Comparison of ENCODE assay signal across 22 mouse cellular contexts in the genomic region with DNA sequence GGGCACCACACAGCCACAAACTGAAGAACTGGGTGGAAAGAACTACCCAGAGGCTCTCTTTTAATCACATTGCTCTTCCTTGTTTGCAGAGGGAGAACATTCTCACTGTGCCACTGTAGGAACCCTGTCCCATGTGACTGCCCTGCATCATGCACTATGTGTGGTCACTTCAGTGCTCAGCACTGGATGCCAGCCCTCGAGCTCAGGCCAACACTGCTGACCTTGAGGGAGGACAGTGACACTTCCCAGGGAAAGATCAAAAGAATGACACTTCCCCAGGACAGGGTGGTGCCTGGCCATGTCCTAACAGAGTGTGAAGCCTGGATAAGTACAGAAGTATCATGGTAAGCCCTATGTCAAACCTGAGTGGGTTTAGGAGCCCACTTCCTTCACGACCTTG. TPM values are rescaled to one million over a fixed set of nuclear protein-coding genes. Genes with fewer than 3 reads are reported as not detected.
"Had no signal": no experiment of that assay in that cellular context is flagged by ENCODE, and none has a peak within 500 bp of the region (broad histone marks: within the 10 kb centered on the region; RNA-seq: fewer than 3 reads in every experiment).

No protein-coding gene starts in this region.

- H3K4me3 ChIP-seq: layer of hippocampus, adult 2 months; limb, embryonic 10.5 days; limb, embryonic 13.5 days; neural tube, embryonic 12.5 days; neural tube, embryonic 15.5 days had no signal

- DNase-seq: kidney, postnatal 25 days; layer of hippocampus, adult 9-11 months; liver; liver, postnatal 0 days; lung, embryonic 14.5 days; midbrain, embryonic 14.5 days; right cerebral cortex, adult 18-20 months; right cerebral cortex, postnatal 14 days; right cerebral cortex, postnatal 4 days; thymus, postnatal 25 days had no signal

- H3K9ac ChIP-seq: limb, embryonic 13.5 days; liver, embryonic 14.5 days; liver, postnatal 0 days; lung, embryonic 14.5 days; neural tube, embryonic 12.5 days; neural tube, embryonic 15.5 days had no signal

- H3K27ac ChIP-seq: kidney, postnatal 0 days; layer of hippocampus, adult 2 months; limb, embryonic 10.5 days; limb, embryonic 13.5 days; liver, embryonic 14.5 days; macrophage; neural tube, embryonic 12.5 days; stomach, postnatal 0 days had no signal

- ATAC-seq: liver, postnatal 0 days; lung, postnatal 0 days had no signal

- H3K9me3 ChIP-seq: limb, embryonic 10.5 days; neural tube, embryonic 15.5 days had no signal

- H3K4me2 ChIP-seq: limb, embryonic 13.5 days; lung, embryonic 14.5 days; midbrain, embryonic 11.5 days; neural tube, embryonic 12.5 days; neural tube, embryonic 15.5 days had no signal

- H3K27me3 ChIP-seq: limb, embryonic 13.5 days; neural tube, embryonic 12.5 days had no signal

- H3K36me3 ChIP-seq: limb, embryonic 10.5 days; limb, embryonic 13.5 days; neural tube, embryonic 12.5 days; neural tube, embryonic 15.5 days had no signal

RNA-seq across cellular contexts. Expression of gene Shc3, which starts 13.0 kb away (rescaled TPM):
- total RNA-seq: megakaryocyte, adult 5-6 weeks had no signal
- polyA plus RNA-seq: lung, embryonic 14.5 days; macrophage had no signal
